Mouse (Mus musculus) ovary, adult 18-20 months (tissue): ENCODE data around the gene Fbln7.
A peak's percentile ranks its signal among the peaks of the same experiment; 100 is the strongest.

Experiments used
- DNase-seq: peaks from one replicate; pipeline ENCODE4 v3.0.0; 2022; ENCODE audit warnings: low spot score, mixed read lengths

Fbln7 gene

DNA sequence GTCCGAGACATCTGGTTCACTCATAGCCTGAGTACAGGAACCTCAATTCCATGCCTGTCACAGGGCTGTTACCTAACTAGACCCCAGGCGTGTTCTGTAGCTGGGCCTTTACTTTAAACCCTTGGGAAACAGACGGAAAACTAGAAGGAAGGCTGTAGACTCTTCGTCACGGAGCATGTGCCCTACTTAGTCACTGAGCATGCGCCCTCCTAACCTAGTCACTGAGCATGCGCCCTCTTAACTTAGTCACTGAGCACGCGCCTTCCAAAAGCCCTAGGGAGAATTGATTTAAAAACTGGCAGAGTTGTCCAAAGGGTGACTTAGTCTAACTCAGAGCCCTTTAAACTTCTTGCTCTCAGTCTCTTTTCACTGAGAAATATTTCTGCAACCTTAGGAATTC lies at the start of gene Fbln7:
TSS of gene Fbln7 (plus strand) at position 346 of the 400 bp plus-strand sequence.
- DNase-seq: no peak

DNA sequence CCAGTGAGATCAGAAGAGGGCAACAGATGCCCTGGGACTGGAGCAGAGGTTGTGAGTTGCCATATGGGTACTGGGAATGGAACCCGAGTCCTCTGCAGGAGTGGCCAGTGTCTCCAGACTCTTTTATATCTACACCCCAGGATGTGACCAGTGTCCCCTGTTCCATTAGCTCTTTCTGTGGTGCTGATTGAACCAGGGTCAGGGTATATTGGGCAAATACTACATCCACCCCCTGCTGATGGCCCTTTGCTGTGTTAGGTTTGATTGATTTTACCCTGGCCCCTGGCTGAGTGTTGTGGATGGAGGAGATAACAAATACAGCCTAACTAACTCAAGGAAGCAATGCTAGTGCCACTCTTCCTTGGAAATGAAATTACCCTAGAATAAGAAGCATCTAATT lies 46.5 kb upstream of the Fbln7 start:
- DNase-seq: no peak

- DNase-seq: no peak
These were observed 45.9 kb upstream of the Fbln7 start for GRCm38 (mm10) chr2:128816916-128817315.

DNA sequence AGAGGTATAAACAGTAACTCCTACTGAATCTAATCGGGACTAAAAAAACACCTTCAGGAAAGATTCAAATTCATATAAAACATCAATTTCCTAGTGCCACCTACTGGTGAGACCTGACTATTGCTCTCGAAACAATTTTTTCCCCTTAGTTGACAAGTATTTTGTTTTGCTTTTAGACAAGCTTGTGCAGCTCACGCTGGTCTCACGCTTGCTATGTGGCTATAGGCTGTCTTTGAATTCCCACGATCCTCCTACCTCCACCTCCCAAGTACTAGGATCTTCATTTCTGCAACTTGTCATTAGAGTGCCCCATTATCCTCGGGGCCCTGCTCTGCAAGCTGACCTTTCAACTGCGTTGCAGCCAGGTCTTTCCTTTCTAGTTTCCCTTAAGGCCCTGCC lies 45.4 kb upstream of the Fbln7 start:
- no peak for DNase-seq

DNA sequence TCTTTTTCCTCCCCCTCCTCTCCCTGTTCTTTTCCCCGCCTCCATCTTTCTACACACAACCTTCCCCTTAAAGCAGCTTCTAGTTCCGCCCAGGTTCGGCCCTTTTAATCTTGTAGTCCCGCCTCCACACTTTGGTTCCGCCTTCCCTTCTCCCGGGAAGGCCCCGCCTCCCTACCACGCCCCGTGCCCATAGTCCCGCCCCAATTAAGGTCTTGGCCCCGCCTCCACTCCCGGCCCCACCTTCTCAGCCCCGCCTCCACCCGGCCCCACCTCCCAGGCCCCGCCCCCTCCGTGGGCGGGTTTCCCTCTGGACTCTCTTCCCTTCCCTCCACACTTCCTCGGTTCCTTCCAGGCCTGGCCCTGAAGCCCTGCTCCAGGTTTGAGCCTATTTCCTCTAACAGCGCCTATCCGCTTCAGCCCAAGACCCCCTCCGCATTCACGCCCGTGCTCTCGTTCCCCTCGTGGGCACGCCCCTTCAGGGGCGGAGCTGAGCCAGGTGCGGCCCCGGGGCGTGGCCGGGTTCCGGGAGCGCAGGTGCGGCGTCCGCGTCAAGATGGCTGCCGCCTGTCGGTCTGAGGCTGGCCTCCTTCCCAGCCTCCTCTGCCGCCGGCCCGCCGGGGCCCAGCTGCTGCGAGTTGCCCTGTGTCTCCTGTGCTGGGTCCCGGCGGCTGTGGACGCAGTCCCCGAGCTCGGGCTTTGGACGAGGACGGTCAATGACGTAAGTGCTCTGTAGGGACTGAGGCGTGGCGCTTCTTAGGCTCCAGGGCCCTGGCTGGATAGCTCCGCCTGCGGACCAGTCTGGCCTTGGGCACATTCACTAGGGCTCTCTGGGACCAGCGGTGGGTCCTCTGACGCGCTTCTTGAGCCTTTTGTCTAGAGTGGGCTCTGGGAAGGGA lies 44.7 kb upstream of the Fbln7 start, which contains the start of gene Tmem87b:
TSS of gene Tmem87b (plus strand) at position 333 of the 896 bp plus-strand sequence.
- DNase-seq: peak; percentile 91

DNA sequence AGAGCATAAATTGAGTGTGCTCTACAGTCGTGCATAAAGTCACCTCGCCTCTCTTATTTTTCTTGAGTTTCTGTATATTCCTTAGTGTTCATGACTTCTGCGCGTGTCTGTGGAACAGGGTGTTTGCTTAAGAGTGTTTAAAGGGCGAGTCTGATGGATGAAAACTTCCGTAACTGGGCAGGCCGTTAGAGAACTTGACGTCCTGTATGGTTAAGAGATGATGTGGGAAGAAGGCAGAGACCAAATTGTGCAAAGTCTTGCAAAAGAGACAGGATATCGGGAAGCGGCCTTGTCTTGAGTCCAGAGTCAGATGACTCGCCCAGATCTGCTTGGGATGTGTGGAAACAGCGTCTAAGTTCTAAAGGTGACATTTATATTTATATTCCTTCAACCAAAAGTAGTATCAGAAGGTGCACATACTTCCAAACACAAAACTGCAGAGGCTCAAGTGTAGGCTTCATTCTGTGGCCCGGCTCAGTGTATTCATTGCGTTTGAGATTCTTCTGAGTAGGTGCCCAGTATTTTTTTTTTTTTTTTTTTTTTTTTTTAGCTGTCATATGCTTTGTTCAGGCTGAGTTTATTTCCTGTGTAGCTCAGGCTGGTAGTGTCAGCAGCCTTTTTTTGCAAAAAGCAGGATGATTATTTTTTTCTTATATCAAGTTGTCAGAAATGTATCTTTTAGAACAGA lies 43.7 kb upstream of the Fbln7 start:
- no peak for DNase-seq

- no peak for DNase-seq
These were observed 42.1 kb upstream of the Fbln7 start for GRCm38 (mm10) chr2:128820631-128821030.

DNA sequence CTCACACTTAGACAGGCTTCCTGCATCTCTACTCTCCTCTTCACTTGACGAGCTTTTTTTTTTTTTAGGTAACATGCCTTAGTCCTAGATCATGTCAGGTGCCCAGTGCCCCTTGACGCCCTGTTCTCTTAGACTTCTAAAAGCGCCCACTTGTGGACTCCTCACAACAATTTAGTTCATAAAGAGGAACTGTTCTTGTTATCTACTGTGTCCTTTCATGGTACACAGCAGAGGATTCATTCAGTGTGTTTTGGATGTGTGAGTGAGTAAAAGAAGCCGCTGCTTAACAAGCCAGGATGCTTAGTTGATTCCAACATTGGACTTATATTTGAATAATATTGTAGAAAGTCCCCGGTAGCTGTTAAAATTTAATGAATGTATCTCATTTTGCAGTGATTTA lies 38.9 kb upstream of the Fbln7 start:
- no peak for DNase-seq

DNA sequence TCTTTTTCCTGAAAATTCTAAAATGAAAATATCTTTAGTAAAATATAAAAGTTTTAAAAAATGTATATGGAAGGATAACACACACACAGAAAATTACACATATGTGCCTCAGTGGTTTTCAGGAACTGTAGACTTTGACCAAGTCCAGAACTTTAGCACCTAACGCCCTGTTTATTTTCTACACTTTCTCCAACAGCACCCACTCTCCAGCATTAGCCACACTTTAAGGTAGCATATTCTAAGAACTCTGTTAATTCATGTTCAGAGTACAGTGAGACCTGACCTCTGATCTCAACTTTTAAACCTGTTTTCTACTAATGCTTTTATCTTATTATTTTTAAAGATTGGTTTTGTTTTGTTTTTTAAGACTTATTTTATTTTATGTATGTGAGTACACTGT lies 35.0 kb upstream of the Fbln7 start:
- DNase-seq: no peak

- no peak for DNase-seq
These were observed 30.2 kb upstream of the Fbln7 start for GRCm38 (mm10) chr2:128832611-128833010.

DNA sequence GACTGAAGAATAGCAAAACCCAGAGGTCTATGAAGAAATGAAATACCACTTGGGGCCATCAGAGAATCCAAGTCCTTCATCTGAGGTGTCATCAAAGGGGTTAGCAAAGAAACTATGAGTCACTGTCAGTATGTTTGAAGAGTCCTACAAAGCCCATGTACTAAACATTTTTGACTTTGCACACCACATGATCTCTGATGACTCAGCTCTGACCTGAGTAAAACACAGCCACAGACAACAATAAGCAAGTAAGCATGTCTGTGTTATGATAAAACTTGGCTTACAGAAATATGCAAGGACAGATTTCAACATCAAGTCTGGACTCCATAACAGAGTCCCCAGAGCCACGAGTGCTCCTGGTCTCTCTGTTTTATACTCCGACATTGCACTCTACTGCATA lies 29.7 kb upstream of the Fbln7 start:
- no peak for DNase-seq

DNA sequence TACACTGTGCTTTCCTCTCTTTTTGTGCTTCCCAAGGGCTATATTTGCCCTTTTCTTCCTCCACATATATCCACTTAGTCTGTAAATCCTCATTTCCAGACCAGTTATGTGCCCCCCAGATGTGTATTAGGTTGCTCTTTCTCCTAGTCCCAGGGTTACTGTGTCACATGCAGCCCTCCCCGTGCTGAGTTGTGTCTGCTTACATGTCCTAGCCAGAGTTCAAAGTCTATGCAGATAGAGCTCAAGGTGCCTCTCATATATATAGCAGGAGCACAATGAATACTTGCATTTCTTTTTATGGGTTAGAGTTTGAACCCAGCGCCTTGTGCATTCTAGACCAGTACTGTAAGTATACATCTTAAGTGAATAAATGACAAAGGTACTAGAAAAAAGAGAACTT lies 29.3 kb upstream of the Fbln7 start:
- DNase-seq: no peak

GRCm38 (mm10) chr2:128837531-128837930 lies 25.2 kb upstream of the Fbln7 start:
- DNase-seq: no peak

GRCm38 (mm10) chr2:128838611-128839010 lies 24.2 kb upstream of the Fbln7 start:
- DNase-seq: no peak

GRCm38 (mm10) chr2:128839501-128839900 lies 23.3 kb upstream of the Fbln7 start:
- DNase-seq: no peak

GRCm38 (mm10) chr2:128842437-128842836 lies 20.3 kb upstream of the Fbln7 start:
- no peak for DNase-seq

- no peak for DNase-seq
These were observed 12.7 kb upstream of the Fbln7 start for GRCm38 (mm10) chr2:128850036-128850435.

GRCm38 (mm10) chr2:128856673-128857072 lies 6.1 kb upstream of the Fbln7 start:
- no peak for DNase-seq

DNA sequence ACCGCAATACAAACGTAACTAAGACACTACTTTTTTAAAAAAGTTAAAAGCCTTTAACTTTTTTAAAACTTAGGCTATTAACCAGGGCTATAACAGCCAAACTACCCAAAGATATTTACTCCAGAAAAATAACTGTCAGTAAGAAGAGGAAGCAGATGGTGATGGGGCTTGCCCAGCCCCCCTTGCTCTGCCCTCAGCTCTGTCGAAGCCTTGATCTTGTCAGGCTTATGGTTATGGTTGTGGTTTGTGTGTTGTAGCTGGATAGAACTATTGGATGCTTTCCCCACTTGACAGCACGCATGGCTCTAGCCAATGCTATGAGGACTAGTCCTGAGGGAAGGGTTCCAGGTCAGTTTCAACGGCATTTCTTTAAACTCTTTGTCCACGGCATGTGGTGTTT lies 3.8 kb upstream of the Fbln7 start:
- no peak for DNase-seq

DNA sequence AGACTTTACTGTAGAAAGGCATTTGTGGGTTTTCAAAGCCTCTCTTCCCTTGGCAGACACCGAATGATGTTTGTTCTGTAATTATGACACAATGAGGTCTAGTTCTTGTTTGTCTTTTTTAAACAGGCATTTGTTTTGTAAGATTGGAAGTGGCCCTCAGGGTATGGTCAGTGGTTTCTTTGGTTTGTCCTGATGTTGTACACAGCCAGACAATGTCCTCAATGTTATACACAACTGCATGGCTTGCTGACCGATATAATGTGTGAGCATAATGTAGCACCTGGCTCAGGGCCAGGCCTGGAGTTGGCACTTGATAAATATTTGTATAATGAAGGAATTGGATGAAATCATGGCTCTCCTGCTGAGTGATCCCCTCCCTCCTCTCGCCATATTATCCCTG lies 2.9 kb upstream of the Fbln7 start:
- DNase-seq: no peak

GRCm38 (mm10) chr2:128863777-128864331 lies 1.1 kb downstream of the Fbln7 start:
- peak; percentile 50 for DNase-seq

- no peak for DNase-seq
These were observed 2.3 kb downstream of the Fbln7 start for GRCm38 (mm10) chr2:128865061-128865460.

DNA sequence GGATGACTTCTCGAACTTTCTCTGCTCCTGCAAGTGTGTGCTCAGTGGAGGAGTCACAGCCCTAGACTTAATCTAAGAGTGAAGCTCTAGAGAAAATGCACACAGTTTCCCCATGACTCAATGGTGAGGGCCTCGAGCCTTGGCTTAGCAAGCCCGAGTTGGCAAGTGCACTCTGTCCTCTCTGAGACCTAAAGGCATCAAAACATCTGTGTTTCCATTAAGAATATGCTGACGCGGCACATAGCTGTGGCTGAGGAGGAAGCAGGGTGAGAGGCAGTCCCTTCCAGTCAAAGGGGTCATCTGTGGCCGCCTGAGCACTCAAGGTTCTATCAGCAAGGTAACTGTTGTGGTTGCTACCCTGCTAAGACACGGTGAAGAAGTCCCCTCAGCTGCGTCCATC lies 8.9 kb downstream of the Fbln7 start:
- no peak for DNase-seq
